Mouse (Mus musculus): ENCODE data around the gene Adnp.

Adnp gene

DNA sequence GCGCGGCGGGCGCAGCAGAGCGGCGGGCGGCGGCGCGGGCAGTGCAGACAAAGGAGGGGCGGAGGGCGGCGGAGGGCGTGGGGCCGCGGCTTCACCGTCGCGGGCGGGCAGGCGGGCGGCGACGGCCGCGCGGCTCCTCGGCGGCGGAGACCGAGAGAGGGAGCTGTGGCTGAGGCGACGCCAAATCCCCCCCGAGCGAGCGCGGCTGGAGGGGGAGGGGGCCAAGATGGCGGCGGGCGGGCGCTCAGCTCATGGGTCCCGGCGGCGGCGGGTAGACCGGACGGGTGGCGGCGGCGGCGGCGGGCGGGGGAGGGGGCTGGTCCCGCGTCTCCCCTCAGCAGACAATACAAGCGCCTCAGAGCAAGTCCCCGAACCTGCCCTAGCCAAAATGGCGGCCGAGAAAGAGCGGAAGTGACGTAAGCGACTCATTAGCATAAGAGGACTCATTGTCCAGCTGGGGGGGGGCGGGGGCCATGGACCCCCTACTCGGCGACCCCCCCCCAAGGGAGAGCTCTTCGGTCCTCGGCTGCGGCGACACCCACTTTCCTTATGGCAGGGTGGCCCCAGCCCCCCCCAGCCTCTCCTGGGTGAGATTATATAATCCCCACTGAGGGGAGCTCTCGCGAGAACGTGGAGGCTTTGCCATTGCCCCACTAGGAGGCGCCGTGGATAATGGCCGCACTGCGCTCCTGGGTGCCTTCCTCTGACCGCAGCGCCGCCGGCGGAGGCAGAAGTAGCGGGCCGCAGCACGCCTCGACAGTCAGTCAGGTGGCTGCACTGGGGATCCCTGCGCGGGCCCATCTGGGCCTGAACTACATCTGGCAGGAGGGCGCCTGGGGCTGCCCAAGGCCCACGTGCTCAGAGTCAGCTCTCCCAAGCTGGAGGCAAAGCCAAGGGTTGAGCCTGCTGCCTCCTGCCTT, at the start of gene Adnp:
Adnp (minus strand) TSS at position 388 of the 920 bp plus-strand sequence.
- DNase-seq (ENCODE audit: low spot score in 2 of 2) = peak; percentile 97

DNA sequence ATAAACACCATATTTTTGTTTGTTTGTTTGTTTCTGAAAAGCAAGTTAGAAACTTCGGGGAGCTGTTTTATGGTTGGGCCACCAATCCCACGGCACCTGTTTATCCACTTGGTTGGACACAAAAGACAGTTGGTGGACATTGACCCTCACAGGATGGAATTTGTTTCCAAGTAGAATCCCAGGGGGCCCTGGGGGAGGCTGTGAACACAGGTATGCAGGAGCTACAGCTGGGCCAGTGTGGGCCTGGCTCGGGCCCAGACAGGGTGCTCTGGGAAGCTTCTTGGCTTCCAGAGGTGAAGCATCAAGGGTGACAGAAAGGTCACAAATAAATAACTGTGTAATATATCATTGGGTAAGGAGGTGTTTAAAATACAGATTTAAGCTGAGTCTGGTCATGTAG, 49.6 kb upstream of the Adnp start:
- no peak for DNase-seq (ENCODE audit: low spot score in 2 of 2)

DNA sequence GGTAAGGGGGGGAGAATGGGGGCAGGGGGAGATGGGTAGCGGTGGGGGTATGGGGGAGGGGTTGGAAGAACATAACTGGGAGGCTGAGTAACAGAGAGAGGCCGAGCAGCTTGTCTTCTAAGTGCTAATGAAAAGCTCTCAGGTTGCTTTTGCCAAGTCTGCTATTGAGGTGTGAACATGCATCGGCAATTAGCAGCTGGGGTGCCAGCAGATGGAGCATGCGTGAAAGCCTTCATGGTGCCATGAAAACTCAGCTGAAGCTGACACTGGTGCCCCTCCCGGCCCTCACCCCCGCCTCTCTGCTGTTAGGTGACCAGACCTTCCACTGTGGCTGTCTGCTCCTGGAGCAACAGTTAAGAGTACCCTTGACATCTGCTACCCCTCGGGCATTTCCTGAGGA, 46.9 kb upstream of the Adnp start:
- DNase-seq (ENCODE audit: low spot score in 2 of 2) = peak; percentile 65 to 85

DNA sequence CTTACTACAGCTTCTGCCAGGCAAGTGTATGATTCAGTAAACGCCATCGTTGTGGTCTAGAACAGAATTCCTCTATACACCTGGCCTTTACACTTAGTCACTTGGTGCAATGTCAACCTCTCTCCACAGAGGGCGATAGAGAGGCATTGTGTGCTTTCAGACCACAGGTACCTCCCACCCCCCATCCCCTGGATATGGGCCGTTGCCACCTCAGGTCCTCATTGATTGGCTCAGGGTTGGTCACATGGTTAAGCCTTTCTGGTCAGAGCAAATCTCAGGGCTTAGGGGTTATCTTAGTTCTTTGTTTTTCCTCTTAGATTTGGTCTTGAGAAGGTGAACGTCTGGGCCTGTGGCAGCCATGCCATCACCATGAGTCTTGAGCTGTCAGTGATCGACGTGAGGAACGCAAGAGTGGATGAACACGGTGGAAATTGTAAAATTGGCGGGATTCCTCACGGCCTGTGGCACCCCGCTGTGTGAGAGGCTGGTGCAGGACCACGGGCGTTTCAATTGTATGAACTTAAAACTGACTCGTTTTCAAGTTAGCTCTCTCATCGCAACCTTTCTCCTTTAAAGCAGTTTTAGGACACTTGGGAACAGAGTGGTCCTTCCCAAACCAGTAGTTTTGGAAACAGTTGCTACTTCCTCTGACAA, 45.9 kb upstream of the Adnp start:
- DNase-seq (ENCODE audit: low spot score in 2 of 2) = no peak

DNA sequence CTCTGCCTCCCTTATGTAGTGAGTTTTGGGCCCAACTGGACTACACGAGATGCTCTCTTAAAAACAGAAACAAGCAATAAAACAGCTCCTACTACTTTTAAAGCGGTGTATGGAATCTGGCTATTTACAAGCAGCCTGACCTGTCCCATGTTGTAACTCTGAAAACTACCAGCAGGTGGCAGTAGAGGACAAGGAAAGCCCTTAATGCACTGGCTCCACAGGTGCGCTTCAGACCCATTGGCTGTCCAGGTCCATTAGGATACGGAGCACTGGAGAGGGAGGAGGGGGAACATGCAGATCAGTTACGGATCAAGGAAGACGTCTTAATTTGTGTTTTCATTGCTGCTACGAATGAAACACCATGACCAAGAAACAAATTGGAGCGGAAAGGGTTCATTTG, 43.4 kb upstream of the Adnp start:
- peak; percentile 87 to 91 for DNase-seq (ENCODE audit: low spot score in 2 of 2)

DNA sequence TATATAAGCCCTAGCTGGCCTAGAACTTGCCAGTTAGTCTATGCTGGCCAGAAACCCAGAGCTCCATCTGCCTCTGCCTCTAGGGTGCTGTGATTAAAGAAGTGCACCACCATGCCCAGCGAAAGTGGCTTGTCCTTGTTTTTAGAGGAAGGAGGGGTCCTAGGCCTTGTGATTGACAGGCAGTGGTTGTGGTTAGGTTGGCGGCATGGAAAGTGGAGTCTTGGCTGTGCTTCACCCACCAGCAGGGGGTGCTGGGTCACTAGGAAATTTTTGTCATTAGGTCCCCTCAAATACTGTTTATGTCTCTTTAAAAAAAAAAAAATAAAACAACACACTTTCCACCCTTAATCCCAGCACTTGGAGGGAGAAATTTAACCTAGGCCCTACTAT, 41.9 kb upstream of the Adnp start:
- DNase-seq (ENCODE audit: low spot score in 2 of 2) = no peak

DNA sequence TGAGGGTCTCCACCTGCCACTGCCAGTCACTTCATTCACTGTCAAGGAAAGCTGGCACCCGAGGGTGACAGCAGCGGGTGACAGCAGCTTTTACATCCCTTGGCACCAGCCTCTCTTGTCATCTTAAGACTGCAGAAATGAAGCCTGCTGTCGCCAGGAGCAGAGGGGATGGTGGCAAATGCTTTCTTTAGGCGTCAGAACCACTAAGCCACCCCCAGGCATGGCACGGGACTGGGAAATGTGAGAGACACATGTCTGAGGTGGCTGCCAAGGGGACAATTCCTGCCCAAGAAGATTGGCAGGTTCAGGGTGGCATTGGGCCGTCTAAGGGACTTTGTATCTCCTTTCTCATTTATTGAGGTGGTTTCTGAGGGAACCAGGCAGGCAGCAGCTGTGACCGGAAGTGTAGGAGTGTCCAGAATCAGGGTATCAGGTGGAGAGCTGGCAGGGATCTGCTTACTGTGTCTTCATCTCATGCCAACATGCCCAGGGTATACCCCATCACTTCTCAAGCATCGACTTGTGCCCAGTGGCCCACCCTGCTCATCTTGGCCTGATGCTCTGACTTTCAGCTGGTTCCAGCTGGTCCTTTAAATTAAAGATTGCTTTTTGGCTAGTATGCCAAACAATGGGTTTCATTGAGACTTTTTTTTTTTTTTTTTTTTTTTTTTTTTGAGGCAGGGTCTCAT, 41.4 kb upstream of the Adnp start:
- DNase-seq (ENCODE audit: low spot score in 2 of 2) = no peak

DNA sequence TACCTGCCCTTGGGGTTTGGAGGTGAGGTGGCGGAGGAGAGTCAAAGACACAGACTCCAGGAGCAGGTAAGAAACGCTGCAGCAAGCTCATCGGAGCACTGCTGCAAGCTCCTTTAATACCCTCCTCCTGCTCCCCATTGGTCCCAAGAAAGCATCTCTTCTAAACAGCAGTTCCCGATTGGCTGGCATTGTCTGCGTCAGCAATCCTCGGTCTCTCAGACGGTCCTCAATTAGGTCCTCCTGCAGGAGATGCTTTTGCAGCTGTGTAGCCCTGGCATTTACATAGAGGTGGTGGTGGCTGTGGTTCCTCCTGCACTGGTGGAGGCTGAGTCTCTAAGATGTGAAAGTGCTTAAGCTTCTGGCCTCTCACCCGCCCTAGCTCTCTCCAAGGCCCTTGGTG, 38.7 kb upstream of the Adnp start:
- DNase-seq (ENCODE audit: low spot score in 2 of 2) = no peak

DNA sequence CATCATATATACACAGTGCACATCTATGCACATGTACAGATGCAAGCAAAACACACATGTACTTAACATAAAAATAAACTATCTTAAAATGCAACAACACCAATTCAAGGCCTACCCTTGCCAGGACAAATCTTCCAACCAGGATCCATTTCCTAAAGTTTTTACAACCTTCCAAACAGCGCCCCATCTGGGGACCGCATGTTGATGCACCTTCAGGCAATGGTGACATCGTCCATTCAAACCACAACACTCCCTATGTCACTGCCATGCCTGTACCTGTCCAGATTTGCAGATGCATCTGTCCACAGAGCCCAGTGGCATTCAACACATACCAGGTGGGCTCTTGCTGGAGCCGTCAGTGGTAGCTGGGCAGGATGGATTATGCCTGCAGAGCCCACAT, 36.4 kb upstream of the Adnp start:
- no peak for DNase-seq (ENCODE audit: low spot score in 2 of 2)

DNA sequence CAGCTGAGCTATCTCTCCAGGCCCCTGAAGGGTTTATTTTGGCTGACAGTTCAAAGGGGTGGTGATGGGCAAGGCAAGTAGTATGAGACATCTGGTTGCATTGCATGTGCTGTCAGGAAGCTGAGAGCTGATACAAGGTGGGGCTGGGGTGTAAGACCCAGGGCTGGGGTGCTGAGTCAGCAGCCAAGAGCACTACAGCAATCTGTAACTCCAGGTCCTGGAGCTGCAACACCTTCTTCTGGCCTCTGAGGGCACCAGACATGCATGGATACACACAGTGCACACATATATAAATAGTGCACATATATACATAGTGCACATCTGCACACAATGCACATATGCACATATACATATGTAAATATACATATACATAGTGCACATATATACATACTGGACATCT, 35.9 kb upstream of the Adnp start:
- no peak for DNase-seq (ENCODE audit: low spot score in 2 of 2)

DNA sequence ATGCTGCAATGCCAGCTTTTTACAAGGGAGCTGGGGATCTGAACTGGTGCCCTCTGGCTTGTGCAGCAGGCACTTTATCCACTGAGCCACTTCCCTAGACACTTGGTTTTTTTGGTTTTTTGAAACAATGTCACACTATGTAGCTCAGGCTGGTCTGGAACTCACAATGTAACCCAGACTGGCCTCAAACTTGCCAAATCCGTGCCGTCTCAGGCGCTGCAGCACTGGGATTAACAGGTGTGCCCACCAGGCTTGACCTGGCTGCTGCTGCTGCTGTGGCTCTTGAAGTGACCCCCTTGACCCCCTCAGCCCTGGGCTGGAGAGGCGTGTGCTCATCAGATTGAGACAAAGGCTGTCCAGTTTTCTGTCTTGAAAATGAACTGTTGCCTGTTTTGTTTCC, 31.4 kb upstream of the Adnp start:
- no peak for DNase-seq (ENCODE audit: low spot score in 2 of 2)

DNA sequence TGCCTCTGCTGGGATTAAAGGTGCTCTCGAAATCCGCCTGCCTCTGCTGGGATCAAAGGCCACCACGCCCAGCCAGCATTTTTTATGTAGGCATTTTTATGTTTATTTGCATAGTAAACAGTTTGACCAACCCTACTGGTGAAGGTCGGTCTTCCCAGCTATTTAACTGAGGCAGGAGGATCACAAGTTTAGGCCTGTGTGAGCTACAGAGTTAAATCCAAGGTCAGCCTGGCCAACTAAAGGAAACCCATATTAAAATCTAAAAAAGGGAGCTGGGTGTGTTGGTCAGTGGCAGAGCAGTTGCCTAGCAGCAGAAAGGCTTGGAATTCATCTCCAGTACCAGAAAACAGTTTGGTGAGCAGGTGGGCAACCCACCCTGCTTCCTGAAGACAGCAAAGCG, 26.4 kb upstream of the Adnp start:
- DNase-seq (ENCODE audit: low spot score in 2 of 2) = no peak

DNA sequence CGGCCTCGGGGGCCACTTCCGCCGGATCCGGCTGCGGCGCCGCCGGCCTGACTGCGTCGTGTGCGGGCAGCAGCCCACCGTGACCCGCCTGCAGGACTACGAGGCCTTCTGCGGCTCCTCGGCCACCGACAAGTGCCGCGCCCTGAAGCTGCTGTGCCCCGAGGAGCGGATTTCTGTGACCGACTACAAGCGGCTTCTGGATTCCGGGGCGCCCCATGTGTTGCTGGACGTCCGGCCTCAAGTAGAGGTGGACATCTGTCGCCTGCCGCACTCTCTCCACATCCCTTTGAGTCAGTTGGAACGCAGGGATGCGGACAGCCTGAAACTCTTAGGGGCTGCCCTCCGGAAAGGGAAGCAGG, 24.5 kb upstream of the Adnp start:
- DNase-seq (ENCODE audit: low spot score in 2 of 2) = no peak

DNA sequence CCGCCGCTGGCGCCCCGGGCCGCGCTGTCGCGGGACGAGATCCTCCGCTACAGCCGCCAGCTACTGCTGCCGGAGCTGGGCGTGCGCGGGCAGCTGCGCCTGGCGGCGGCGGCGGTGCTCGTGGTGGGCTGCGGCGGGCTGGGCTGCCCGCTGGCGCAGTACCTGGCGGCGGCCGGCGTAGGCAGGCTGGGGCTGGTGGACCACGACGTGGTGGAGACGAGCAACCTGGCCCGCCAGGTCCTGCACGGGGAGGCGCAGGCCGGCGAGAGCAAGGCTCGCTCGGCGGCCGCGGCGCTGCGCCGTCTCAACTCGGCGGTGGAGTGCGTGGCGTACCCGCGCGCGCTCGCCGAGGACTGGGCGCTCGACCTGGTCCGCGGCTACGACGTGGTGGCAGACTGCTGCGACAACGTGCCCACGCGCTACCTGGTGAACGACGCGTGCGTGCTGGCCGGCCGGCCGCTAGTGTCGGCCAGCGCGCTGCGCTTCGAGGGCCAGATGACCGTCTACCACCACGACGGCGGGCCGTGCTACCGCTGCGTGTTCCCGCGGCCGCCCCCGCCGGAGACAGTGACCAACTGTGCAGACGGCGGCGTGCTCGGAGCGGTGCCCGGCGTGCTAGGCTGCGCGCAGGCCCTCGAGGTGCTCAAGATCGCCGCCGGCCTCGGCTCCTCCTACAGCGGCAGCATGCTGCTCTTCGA, 24.0 kb upstream of the Adnp start:
- peak in 1 of 2 experiments; percentile 46 for DNase-seq (ENCODE audit: low spot score in 2 of 2)

DNA sequence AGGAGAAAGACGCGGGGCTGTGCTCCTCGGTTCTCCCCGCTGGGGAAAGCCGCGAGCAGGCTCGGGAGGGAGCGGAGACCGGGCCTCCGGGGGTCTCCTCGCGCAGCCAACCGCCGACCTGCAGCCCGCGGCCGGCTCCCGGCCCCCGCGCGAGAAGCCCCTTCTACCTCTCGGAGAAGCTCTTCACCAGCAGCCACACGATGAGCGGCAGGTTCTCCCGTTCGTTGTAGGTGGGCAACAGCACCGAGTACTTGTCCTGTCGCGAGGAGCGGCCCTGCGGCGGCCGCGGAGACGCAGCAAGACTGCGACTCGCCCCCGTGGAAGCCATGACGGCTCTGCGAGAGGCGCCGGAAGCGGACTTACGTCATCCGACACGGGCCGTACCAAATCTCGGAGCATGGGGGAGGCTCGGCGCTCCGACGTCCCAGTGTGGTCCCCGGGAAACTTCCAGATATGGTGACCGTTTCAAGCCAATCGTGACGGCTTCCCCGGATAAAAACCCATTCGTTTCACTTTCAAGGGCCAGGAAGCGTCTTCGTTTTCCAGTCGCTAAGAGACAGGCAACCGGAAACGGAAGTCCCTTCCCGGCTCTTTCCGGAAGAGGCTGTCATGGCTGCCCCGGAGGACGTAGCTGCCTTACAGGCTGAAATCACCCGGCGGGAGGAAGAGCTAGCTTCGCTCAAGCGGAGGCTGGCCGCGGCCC, 23.3 kb upstream of the Adnp start, which contains the start of the genes Gm20716, Dpm1 and Mocs3:
Gm20716 (minus strand) TSS at position 339 of the 703 bp plus-strand sequence.
Dpm1 (minus strand) TSS at position 566 of the 703 bp plus-strand sequence.
Mocs3 (plus strand) TSS at position 597 of the 703 bp plus-strand sequence.
- peak; percentile 89 to 92 for DNase-seq (ENCODE audit: low spot score in 2 of 2)

DNA sequence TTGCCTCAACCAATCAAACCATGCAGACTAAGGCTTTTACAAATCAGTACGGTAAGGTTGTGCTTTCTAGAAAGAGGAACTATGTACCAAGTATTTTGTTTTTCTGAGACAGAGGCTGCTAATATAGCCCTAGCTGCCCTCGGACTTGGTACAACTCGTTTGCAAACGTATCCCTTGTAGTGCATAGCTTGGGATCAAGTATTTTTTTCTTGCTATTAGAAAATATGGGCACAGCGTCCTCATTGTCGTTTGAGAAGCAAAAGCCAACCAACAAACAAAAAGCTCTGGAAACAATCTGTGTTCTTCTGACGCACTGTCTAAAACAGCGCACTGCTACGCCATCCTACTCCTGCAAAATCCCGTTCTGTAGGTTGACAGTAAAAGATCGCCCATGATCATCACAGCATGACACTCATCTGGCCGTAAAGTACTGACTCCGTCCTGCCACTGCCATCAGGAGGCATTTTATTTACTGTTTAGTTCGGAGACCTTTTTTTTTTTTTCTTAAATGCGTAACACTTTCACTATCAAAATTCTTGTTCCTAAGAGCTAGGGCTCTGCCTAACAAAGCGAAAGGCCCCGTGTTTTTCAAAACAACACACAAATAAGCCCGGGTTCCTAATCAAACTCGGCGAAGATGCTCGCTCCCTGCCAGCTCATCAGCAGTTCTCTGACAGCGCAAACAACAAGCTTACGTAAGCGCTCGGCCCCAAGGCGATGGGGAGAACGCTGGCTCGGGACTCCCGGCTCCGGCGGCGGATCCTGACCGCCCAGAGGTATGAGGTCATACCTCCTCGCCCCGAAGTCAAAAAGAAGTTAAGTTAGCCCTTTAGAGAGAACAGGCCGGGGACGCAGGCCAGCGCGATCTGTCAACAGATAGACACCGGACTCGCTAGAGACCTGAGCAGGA, 22.5 kb upstream of the Adnp start:
- peak in 1 of 2 experiments; percentile 48 for DNase-seq (ENCODE audit: low spot score in 2 of 2)

DNA sequence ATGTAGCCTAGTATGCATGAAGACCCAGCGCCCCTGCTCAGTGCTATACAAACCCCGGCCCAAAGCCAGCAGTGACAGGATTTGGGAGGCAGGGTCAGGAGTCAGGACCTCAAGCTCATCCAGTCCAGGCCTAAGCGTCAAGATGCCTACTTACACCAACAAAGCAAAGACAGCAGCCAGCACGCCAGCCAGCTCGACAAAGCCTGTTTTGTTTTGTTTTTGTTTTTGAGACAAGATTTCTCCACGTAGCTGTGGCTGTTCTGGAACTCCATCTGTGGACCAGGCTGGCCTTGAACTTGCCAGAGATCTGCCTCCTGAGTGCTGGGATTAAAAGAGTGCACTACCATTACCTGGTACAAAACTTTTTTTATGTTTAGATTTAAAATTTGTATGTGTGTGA, 16.4 kb upstream of the Adnp start:
- DNase-seq (ENCODE audit: low spot score in 2 of 2) = no peak

DNA sequence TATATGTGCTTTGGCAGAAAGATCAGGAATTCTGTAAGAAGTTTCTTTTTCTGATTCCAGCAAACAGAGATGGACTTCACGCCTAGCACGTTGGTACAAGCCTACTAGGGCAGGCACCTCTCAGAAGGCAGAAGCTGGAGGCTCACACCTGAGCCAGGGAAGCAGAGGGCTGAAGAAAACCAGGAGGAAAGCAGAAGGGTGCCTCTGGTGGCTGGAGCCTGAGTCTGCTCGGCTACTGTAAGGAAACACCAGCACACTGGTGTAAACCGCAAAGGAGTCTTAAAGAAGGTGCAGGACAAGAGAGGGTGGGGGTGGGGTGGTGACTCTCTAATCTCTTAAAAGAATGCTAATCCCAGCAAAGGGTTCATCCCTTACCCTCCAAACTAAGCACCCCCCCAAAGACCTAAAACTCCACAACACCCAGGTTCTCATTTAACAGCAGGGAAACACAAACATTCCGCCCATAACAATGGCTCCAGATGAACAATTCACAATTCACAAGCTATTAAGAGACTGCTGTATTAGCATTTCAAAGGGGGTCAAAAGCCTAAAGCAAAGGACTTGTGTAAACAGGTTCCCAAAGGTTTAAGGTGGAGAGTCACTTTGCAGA, 7.0 kb upstream of the Adnp start:
- no peak for DNase-seq (ENCODE audit: low spot score in 2 of 2)

DNA sequence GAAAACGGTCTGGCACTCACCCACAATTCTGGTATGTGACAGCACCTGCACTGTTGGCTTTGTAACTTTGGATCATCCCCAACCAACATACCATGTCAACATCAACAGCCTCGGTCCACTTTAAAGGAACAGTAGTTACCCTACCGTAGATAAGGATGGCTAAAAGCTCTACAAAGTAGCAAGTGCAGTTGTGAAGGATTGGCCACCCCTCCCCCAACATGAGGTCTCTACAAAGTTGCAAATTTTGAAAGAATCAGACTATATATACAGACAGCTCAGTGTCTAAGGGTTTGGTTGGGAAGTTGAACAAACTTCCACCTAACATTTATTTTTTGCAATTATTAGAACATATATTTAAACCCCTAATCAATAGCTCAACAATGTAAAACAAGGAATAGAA, 971 bp upstream of the Adnp start:
- no peak for DNase-seq (ENCODE audit: low spot score in 2 of 2)
